Mouse (Mus musculus) heart, embryonic 13.5 days (tissue): ENCODE measurements around the gene Zic4. TPM values are rescaled to one million over a fixed set of nuclear protein-coding genes. Genes with fewer than 3 reads are reported as not detected.

Experiments
- ATAC-seq: fragments of 200-750 bp; cut with Nextera tagmentation; 2 replicates; pipeline ENCODE4 v1.8.0; 2017; ENCODE audit warnings: moderate TSS enrichment; ENCODE audit not compliant: insufficient number of reproducible peaks, low FRiP score, low TSS enrichment; ENCODE audit errors: extremely low read depth
- H3K27ac ChIP-seq: fragments of 300-500 bp; sonication (generic); replicated peaks from 2 replicates; pipeline ENCODE4 v1.5.1; 2015; ENCODE audit warnings: moderate library complexity, mild to moderate bottlenecking, inconsistent platforms
- H3K27me3 ChIP-seq: fragments of 300-500 bp; sonication (generic); replicated peaks from 2 replicates; pipeline ENCODE4 v1.6.1; 2015; ENCODE audit warnings: mild to moderate bottlenecking, inconsistent platforms
- H3K36me3 ChIP-seq: fragments of 300-500 bp; sonication (generic); 2 replicates; pipeline ENCODE4 v1.6.1; 2015; ENCODE audit warnings: mild to moderate bottlenecking, inconsistent platforms
- H3K4me1 ChIP-seq: fragments of 300-500 bp; sonication (generic); 2 replicates; pipeline ENCODE4 v1.6.1; 2015; ENCODE audit warnings: inconsistent platforms
- H3K4me2 ChIP-seq: fragments of 300-500 bp; sonication (generic); 2 replicates; pipeline ENCODE4 v1.6.1; 2015; ENCODE audit warnings: inconsistent platforms, mild to moderate bottlenecking, moderate library complexity
- H3K4me3 ChIP-seq: fragments of 300-500 bp; sonication (generic); 2 replicates; pipeline ENCODE4 v1.5.1; 2015; ENCODE audit warnings: moderate library complexity, mild to moderate bottlenecking, inconsistent platforms
- H3K9ac ChIP-seq: fragments of 300-500 bp; sonication (generic); 2 replicates; pipeline ENCODE4 v1.6.1; 2015; ENCODE audit warnings: inconsistent platforms, mild to moderate bottlenecking, moderate library complexity
- H3K9me3 ChIP-seq: fragments of 300-500 bp; sonication (generic); 2 replicates; pipeline ENCODE4 v1.6.1; 2016; ENCODE audit warnings: inconsistent platforms
- WGBS: fragments of 180-500 bp; shearing (Covaris S2); methylation state at CpG from one replicate; pipeline ENCODE4 v1.1.7; 2015; ENCODE audit warnings: mixed read lengths; 5-methylcytosine and 5-hydroxymethylcytosine counted together
- polyA plus RNA-seq: library from polyadenylated mRNA; unstranded; fragments of >200 nt; fragmentation: Nextera tagmentation; extraction: Ambion mirVana; gene quantifications from 2 replicates; pipeline ENCODE4 v1.2.1, GENCODE M21; 2015

Gene Zic4
- polyA plus RNA-seq, 1 experiment from 2014 or later = not detected

DNA sequence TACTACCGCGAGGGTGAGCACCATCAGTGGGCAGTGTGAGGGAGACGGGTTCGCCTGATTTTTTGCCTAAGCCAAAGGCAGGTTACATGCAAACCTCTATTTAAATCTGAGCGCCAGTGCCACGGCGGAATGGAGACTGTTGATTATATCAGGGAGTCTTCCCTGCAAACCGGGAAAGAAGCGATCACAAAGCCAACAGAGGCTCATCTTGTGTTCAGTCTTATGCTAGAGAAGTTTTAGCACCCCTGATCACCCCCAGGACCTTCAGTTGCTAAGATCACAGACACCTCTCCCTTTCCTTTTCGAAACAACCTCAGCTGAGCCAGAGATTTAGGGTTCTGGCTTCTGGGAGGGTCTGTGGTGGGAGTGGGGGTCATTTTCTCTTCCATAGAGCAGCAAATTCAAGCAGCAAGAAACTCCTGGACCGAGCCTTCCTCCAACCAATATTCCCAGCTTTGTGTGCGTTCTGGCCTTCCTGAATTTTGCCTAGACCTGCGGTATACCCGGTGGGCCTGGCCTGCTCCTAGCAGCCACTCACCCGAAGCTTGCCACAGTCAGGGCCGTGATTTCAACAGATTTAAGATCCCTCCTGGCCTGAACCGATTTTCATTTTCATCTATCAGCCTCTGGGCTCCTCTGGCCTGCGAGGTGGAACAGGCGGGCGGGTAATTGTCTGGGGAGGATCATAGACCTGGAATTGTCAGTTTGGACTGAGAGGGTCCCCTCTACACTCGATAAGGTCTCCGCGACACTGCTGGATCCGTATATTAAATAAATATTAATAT is 20.4 kb downstream of the Zic4 start:
- Histone ChIP-seq H3K4me2 (no peak overlapping the region), H3K9ac (no peak overlapping the region), H3K27ac (no peak overlapping the region), H3K9me3 (no peaks in the 10 kb centered on the region), H3K4me1 (peaks cover 16% of the 10 kb centered on the region), H3K36me3 (no peaks in the 10 kb centered on the region), H3K27me3 (peaks cover 99% of the 10 kb centered on the region), H3K4me3 (no peak overlapping the region)
- WGBS = 4% methylated on average over 24 of the region's 24 CpGs
- ATAC-seq = no peak

DNA sequence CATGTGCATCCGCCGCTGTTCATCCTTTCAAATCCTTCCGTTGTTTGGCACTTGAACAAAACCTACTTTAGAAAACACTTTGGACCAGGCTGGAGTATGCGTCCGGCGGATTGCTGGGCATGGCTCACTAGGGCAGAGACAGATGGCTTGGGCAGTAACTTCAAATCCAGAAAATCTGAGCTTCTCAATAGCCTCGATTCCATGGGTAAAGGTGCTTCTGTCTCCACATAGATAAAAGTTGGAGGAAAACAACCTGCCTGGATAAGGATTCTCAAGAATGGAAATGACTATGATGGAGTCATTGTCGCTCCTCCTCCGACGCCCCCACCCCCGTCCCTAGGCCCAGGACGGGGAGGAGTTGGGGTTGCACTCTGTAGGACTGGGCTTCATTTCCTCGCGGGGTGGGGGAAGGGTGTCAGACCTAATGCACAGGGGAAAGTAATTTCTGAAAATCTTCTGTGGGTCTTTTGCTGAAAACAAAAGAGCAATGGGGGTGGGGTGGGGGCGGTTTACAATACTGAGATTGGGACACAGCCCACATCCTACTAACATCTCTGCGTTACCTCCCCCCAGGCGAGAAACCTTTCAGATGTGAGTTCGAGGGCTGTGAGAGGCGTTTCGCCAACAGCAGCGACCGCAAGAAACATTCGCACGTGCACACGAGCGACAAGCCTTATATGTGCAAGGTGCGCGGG is 21.4 kb downstream of the Zic4 start:
- no peaks in the 10 kb centered on the region for H3K9me3 ChIP-seq
- H3K9ac ChIP-seq = no peak overlapping the region
- no peak for ATAC-seq
- H3K4me3 ChIP-seq = no peak overlapping the region
- peaks cover 99% of the 10 kb centered on the region for H3K27me3 ChIP-seq
- H3K27ac ChIP-seq = no peak overlapping the region
- H3K4me1 ChIP-seq = peaks cover 14% of the 10 kb centered on the region
- no peaks in the 10 kb centered on the region for H3K36me3 ChIP-seq
- WGBS = 1% methylated on average over 28 of the region's 28 CpGs
- H3K4me2 ChIP-seq = no peak overlapping the region

GRCm38 (mm10) chr9:91384136-91384500 is 21.9 kb downstream of the Zic4 start:
- Histone ChIP-seq H3K4me3 (0 out of 2 replicates have a peak overlapping the region, but pooled peaks have one; percentile 2), H3K27ac (no peak overlapping the region)

DNA sequence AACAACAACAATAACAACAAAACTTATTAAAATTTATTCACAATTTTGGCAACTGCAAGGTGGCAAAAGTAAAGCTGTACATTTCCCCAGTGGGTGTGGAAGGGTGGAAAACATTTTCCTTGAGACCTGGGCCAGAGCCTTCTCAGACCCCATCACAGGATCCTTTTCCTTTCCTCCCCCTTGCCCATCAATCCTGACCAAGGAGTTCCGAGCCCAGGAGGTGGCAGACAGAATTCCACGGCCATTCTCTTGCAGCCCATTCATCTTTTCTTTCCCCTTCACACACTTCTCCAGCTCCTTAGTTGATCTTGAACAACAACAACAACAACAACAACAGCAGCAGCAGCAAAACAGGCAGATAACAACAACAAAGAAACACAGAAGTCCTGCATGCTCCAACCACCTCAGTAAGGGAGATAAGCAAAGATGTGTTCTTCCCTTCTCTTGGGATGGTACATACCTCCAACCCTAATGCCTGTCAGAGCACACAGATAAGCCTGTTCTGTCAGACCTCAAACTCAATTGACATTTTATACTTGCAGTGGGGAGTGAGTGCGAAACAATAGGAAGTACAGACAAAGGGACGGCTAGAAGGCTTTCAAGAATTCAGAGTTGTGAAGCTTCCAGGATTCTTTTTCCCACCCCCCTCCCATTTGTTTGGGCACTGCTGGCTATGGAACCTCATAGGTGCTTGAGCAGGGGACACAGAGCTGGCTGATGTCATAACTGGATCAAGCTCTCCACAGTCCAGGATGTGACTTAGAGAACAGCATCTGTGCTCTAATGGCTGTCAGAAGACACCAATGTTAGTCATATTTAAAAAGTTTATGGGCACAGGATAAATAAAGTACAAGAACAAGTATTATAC is 22.7 kb downstream of the Zic4 start:
- H3K4me3 ChIP-seq = no peak overlapping the region
- no peak overlapping the region for H3K9ac ChIP-seq
- peaks cover 99% of the 10 kb centered on the region for H3K27me3 ChIP-seq
- H3K27ac ChIP-seq = no peak overlapping the region
- 2% methylated on average over 4 of the region's 4 CpGs for WGBS
- H3K4me1 ChIP-seq = peaks cover 10% of the 10 kb centered on the region
- H3K36me3 ChIP-seq = no peaks in the 10 kb centered on the region
- ATAC-seq = no peak
- no peaks in the 10 kb centered on the region for H3K9me3 ChIP-seq
- no peak overlapping the region for H3K4me2 ChIP-seq

More at GRCm38 (mm10) chr9:91384136-91384500, 21.9 kb downstream of the Zic4 start:
- H3K27me3 ChIP-seq = peaks cover 99% of the 10 kb centered on the region
- WGBS = under 1% methylated on average over 30 of the region's 30 CpGs
- no peak for ATAC-seq
- H3K4me1 ChIP-seq = peaks cover 10% of the 10 kb centered on the region
- no peaks in the 10 kb centered on the region for H3K36me3 ChIP-seq
- H3K9ac ChIP-seq = no peak overlapping the region
- no peak overlapping the region for H3K4me2 ChIP-seq
- H3K9me3 ChIP-seq = no peaks in the 10 kb centered on the region

DNA sequence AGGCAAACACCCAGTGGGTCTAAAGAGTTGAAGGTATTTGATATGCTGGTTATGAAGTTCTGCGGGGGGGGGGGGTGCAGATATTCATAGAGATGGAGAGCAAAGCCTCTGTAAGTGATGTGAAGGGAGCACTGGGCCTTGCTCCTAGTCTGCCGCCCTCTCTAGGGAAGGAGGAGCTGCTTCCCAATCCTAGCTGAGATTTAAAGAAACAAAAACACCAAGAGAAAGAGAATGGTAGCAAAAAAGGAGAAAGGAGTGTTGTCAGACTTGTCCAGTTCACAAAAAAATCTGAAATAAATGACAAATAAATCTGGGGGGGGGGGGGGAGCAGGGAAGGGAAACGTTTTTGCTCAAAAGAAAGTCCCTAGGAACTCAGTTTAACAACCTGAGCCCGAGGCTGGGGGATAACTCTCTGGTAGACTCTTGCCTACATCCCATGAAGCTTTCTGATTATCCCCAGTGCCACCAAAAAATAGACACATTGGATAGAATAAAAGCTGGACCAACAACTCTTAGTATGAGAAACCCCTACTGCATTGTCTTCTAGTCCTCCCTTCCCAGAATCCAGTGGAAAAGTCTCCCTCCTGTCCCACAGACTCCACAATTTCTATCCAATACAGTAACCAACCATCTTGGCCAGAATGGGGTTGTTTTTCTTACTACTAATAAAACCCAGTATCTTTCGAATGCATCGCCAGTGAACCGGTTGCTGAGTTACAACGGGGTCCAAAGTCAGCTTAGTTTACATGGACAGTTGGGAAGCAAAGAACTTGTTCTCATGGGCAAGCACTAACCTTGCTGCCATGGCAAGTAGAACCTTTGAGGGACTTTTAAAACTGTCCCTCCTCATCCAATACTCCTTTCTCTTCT is 23.6 kb downstream of the Zic4 start:
- H3K27ac ChIP-seq = no peak overlapping the region
- ATAC-seq = no peak
- H3K36me3 ChIP-seq = no peaks in the 10 kb centered on the region
- peaks cover 10% of the 10 kb centered on the region for H3K4me1 ChIP-seq
- peaks cover 99% of the 10 kb centered on the region for H3K27me3 ChIP-seq
- WGBS = 3% methylated on average over 8 of the region's 8 CpGs
- H3K9ac ChIP-seq = no peak overlapping the region
- H3K4me2 ChIP-seq = no peak overlapping the region
- no peaks in the 10 kb centered on the region for H3K9me3 ChIP-seq
- no peak overlapping the region for H3K4me3 ChIP-seq

DNA sequence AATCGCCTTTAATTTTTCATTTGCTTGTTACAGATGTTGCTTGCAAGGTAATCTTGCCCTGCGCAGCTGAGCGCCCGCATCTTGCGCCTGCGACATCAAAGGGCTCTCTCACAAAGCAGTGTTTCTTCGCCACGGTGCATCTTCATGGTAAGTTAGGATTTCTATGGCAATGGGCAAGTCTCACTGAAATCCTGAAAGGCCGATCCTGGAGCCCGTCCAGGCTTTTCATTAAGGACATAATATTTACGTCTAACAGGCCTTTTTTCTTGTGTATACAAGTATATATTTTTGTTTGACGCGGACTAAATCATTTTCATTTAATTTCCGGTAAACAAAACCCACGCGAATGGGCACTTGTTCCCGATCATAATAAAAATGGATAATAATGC is 24.3 kb downstream of the Zic4 start:
- Histone ChIP-seq H3K4me1 (peaks cover 5% of the 10 kb centered on the region), H3K9me3 (no peaks in the 10 kb centered on the region), H3K36me3 (no peaks in the 10 kb centered on the region), H3K27ac (no peak overlapping the region), H3K27me3 (peaks cover 100% of the 10 kb centered on the region), H3K4me2 (no peak overlapping the region), H3K9ac (no peak overlapping the region), H3K4me3 (no peak overlapping the region)
- ATAC-seq = no peak
- WGBS = under 1% methylated on average over 17 of the region's 17 CpGs

DNA sequence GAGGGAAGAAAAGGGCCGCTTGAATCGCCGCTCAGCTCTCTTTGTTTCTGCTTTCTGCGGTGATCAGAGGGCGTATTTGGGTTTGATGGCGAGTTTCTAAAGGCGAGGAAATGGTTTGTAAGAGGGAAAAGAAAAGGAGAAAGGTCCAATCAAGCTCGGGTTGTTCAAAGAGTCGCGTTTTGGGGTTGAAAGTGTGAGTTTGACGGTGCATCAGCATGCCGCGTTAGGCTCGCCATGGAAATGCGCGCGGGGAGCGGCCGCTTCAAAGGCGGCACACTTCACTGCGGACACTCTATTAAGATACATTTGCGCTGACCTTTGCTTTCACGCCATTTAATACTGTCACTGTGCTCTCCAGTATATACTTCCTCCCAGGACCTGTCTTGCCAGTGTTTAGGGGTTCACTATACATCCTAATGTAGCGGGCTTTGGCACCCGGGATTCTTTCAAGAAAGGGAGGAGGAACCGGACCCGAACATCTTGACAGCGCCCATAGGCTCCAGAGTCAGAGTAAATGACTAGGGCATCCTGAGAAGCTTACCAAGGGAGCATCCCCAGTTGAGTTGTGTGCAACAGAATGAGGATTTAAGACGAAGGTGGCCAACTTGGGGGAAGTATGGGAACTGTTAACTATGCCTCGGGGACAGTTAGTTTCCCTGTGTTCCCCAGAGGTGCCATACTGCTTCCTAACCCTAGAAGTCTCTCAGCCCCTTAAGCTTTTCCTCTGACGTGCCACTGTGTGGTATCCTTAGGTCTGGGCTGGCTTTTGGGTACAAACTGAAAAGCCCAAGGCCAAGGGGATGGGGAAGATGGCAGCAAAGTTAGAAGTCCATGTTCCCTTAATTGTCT is 24.9 kb downstream of the Zic4 start:
- H3K9ac ChIP-seq = no peak overlapping the region
- WGBS = 1% methylated on average over 31 of the region's 31 CpGs
- H3K27me3 ChIP-seq = peaks cover 100% of the 10 kb centered on the region
- no peak overlapping the region for H3K4me3 ChIP-seq
- H3K27ac ChIP-seq = no peak overlapping the region
- no peaks in the 10 kb centered on the region for H3K9me3 ChIP-seq
- no peak for ATAC-seq
- H3K4me2 ChIP-seq = no peak overlapping the region
- H3K36me3 ChIP-seq = no peaks in the 10 kb centered on the region
- no peaks in the 10 kb centered on the region for H3K4me1 ChIP-seq

DNA sequence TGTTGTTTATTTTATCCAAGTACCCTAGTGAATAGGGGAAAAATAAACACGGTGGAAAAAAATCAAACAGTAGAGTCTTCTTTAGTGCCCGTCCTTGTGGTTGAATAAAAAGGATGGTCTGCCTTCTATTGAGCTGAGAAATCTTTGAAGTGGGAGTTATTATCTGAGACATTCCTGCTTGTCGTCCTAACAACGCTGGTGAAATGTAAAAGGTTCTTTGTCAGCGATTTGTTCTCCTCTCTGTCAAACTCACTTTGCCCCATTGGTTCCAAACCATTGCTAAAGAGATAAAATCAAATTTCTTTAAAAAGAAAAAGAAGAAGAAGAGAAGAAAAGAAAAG is 25.5 kb downstream of the Zic4 start:
- Histone ChIP-seq H3K4me1 (no peaks in the 10 kb centered on the region), H3K9ac (no peak overlapping the region), H3K9me3 (no peaks in the 10 kb centered on the region), H3K27ac (no peak overlapping the region), H3K27me3 (peaks cover 100% of the 10 kb centered on the region), H3K4me2 (no peak overlapping the region), H3K36me3 (no peaks in the 10 kb centered on the region), H3K4me3 (no peak overlapping the region)
- WGBS = 3% methylated on average over 5 of the region's 5 CpGs
- no peak for ATAC-seq

DNA sequence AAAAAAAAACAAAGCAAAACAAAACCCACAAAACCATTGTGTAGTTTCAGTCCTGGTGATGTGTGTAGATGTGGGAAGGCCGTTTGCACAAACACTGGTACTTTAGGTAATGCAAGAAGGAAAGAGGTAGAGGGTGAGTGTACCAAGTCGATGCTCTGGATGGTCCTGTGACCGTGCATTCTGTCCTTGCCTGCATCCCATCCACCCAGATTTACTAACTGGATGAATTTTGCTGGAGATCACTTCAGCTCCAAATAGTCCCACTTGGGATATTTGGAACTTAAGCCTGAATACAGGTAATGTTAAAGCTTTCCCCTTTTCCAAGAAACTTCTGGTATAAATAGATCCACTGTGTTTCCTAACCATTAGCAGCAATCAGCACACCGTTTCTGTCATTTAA is 26.0 kb downstream of the Zic4 start:
- H3K4me2 ChIP-seq = no peak overlapping the region
- H3K4me3 ChIP-seq = no peak overlapping the region
- WGBS = 2% methylated on average over 4 of the region's 4 CpGs
- H3K9ac ChIP-seq = no peak overlapping the region
- ATAC-seq = no peak
- peaks cover 100% of the 10 kb centered on the region for H3K27me3 ChIP-seq
- H3K9me3 ChIP-seq = no peaks in the 10 kb centered on the region
- H3K36me3 ChIP-seq = no peaks in the 10 kb centered on the region
- H3K4me1 ChIP-seq = no peaks in the 10 kb centered on the region
- H3K27ac ChIP-seq = no peak overlapping the region

DNA sequence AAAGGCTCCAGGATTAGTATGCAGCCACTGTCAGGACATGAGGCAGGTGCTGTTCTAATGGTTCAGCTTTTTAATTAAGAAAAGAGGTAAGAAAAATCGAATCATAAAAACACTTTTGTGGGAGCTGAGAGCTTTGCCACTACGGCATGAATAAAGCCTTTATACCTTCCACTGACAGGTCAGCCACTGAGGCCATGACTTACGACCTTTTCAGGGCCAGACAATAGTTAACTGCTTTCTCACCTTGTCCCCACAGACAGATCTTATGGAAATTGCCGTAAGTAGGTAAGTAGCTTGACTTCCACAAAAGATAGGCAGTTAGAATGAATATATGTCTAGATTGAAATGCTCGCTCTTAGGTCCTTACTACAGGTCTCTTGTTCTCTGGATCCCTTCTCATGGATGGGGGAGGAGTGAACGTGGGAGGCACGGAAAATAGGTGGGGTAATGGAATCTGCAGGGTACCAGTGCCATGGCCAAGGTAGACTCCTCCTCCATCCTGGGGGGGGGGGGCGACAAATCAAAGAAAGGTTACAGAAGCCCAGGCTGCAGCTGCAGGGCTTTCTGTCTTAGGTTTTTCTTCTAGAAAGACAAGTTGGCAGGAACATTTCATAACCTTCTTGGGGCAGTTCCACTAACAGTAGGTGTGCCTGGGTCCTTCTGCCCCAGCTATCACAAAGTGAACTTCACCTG is 31.3 kb downstream of the Zic4 start:
- 3% methylated on average over 8 of the region's 8 CpGs for WGBS
- ATAC-seq = no peak

More for the DNA sequence above, 31.3 kb downstream of the Zic4 start:
- H3K4me2 ChIP-seq = no peak overlapping the region
- H3K9ac ChIP-seq = no peak overlapping the region
- H3K4me3 ChIP-seq = no peak overlapping the region
- H3K4me1 ChIP-seq = no peaks in the 10 kb centered on the region
- H3K36me3 ChIP-seq = no peaks in the 10 kb centered on the region
- H3K27ac ChIP-seq = no peak overlapping the region
- H3K9me3 ChIP-seq = no peaks in the 10 kb centered on the region
- peaks cover 98% of the 10 kb centered on the region for H3K27me3 ChIP-seq
